Mouse (Mus musculus) right cerebral cortex, postnatal 14 days (tissue): ENCODE results near the gene Mea1.

Experiments
- DNase-seq: peaks from one replicate; pipeline ENCODE4 v3.0.0; 2022

The Mea1 gene

GRCm38 (mm10) chr17:46678416-46678815 is at the start of gene Mea1:
Gene Mea1, plus strand, starts transcription at chr17:46678793.
- no peak for DNase-seq

GRCm38 (mm10) chr17:46629685-46630441 is 48.7 kb upstream of the Mea1 start:
- DNase-seq, result no peak

- DNase-seq, result no peak
Observed at GRCm38 (mm10) chr17:46636831-46637523, 41.6 kb upstream of the Mea1 start.

GRCm38 (mm10) chr17:46639929-46640328 is 38.7 kb upstream of the Mea1 start:
- no peak for DNase-seq

- DNase-seq, result no peak
Observed at GRCm38 (mm10) chr17:46642060-46642459, 36.5 kb upstream of the Mea1 start.

GRCm38 (mm10) chr17:46644152-46644805 is 34.3 kb upstream of the Mea1 start:
- DNase-seq, result no peak

- DNase-seq, result no peak
Observed at GRCm38 (mm10) chr17:46644916-46645475, 33.6 kb upstream of the Mea1 start.

GRCm38 (mm10) chr17:46645561-46646321 is 32.9 kb upstream of the Mea1 start, which contains the start of the genes Klc4 and Mrpl2:
Gene Klc4, minus strand, starts transcription at chr17:46646022.
Gene Mrpl2, plus strand, starts transcription at chr17:46646229.
- peak; percentile 98 for DNase-seq

- DNase-seq, result no peak
Observed at GRCm38 (mm10) chr17:46646322-46646662, 32.3 kb upstream of the Mea1 start.

- DNase-seq, result no peak
Observed at GRCm38 (mm10) chr17:46647279-46647678, 31.3 kb upstream of the Mea1 start.

GRCm38 (mm10) chr17:46648436-46648835 is 30.2 kb upstream of the Mea1 start:
- DNase-seq, result no peak

GRCm38 (mm10) chr17:46649811-46650210 is 28.8 kb upstream of the Mea1 start:
- no peak for DNase-seq

- DNase-seq, result peak; percentile 93
Observed at GRCm38 (mm10) chr17:46650232-46651031, 28.2 kb upstream of the Mea1 start, which contains the start of gene Cul7. Gene Cul7, plus strand, starts transcription at chr17:46650337.

- no peak for DNase-seq
Observed at GRCm38 (mm10) chr17:46651292-46651691, 27.3 kb upstream of the Mea1 start.

- DNase-seq, result no peak
Observed at GRCm38 (mm10) chr17:46651755-46652547, 26.6 kb upstream of the Mea1 start.

GRCm38 (mm10) chr17:46656054-46656453 is 22.5 kb upstream of the Mea1 start:
- DNase-seq, result no peak

- no peak for DNase-seq
Observed at GRCm38 (mm10) chr17:46661351-46661750, 17.2 kb upstream of the Mea1 start.

- no peak for DNase-seq
Observed at GRCm38 (mm10) chr17:46661981-46662380, 16.6 kb upstream of the Mea1 start.

- no peak for DNase-seq
Observed at GRCm38 (mm10) chr17:46662730-46663129, 15.9 kb upstream of the Mea1 start.

- no peak for DNase-seq
Observed at GRCm38 (mm10) chr17:46667712-46668111, 10.9 kb upstream of the Mea1 start.

- no peak for DNase-seq
Observed at GRCm38 (mm10) chr17:46669911-46670310, 8.7 kb upstream of the Mea1 start.
